Mouse (Mus musculus) G1E (cell line): Measurements from ENCODE around the gene Nsmce4a.

Source experiments
- CTCF ChIP-seq: IDR thresholded peaks from 2 replicates; pipeline ENCODE4 v1.5.1; 2012; ENCODE audit warnings: low read depth, low read length, inconsistent platforms, mixed read lengths
- POLR2AphosphoS5 ChIP-seq: IDR thresholded peaks from 2 replicates; pipeline ENCODE4 v1.6.1; 2012; ENCODE audit warnings: low read depth, low read length, inconsistent platforms; ENCODE audit not compliant: insufficient replicate concordance

GRCm38 (mm10) chr7:130545401-130545800, 27.5 kb downstream of the Nsmce4a start:
- TF ChIP-seq CTCF (no peak), POLR2AphosphoS5 (no peak)
